Mouse (Mus musculus) midbrain, embryonic 14.5 days (tissue): ENCODE data around the gene Chp2. TPM values are rescaled to one million over a fixed set of nuclear protein-coding genes. Genes with fewer than 3 reads are reported as not detected.
A peak's percentile ranks its signal among the peaks of the same experiment; 100 is the strongest.
"Not testable (repeated sequence)": the region's sequence is repeated elsewhere in the genome, so short reads cannot be mapped to it uniquely, and the experiment has no call there.

Experiments
- ATAC-seq: fragments of 200-750 bp; cut with Nextera tagmentation; 2 replicates; pipeline ENCODE4 v1.8.0; 2017; ENCODE audit warnings: moderate number of reproducible peaks, moderate library complexity; ENCODE audit not compliant: low FRiP score, low TSS enrichment
- DNase-seq: peaks from one replicate; pipeline ENCODE4 v3.0.0-alpha.2; 2015
- H3K27ac ChIP-seq: fragments of 300-500 bp; sonication (generic); replicated peaks from 2 replicates; pipeline ENCODE4 v1.5.1; 2014; ENCODE audit warnings: mild to moderate bottlenecking, low read depth, low read length, moderate library complexity
- H3K27me3 ChIP-seq: fragments of 300-500 bp; sonication (generic); 2 replicates; pipeline ENCODE4 v1.6.1; 2014; ENCODE audit warnings: low read length, control low read depth, mixed read lengths; ENCODE audit not compliant: control insufficient read depth, insufficient read depth
- H3K36me3 ChIP-seq: fragments of 300-500 bp; sonication (generic); 2 replicates; pipeline ENCODE4 v1.6.1; 2014; ENCODE audit warnings: low read length, control low read depth; ENCODE audit not compliant: control insufficient read depth, insufficient read depth
- H3K4me1 ChIP-seq: fragments of 300-500 bp; sonication (generic); 2 replicates; pipeline ENCODE4 v1.6.1; 2014; ENCODE audit warnings: mild to moderate bottlenecking, antibody characterized with exemption, low read length, control low read depth; ENCODE audit not compliant: control insufficient read depth, insufficient read depth
- H3K4me2 ChIP-seq: fragments of 300-500 bp; sonication (generic); 2 replicates; pipeline ENCODE4 v1.6.1; 2014; ENCODE audit warnings: mild to moderate bottlenecking, low read length, moderate library complexity
- H3K4me3 ChIP-seq: fragments of 300-500 bp; sonication (generic); replicated peaks from 2 replicates; pipeline ENCODE4 v1.5.1; 2014; ENCODE audit warnings: low read depth, low read length
- H3K9ac ChIP-seq: fragments of 300-500 bp; sonication (generic); replicated peaks from 2 replicates; pipeline ENCODE4 v1.6.1; 2014; ENCODE audit warnings: mild to moderate bottlenecking, low read length, moderate library complexity
- H3K9me3 ChIP-seq: fragments of 300-500 bp; sonication (generic); 2 replicates; pipeline ENCODE4 v1.6.1; 2016; ENCODE audit warnings: low read length, control low read depth, mixed read lengths; ENCODE audit not compliant: control insufficient read depth
- WGBS: fragments of 180-500 bp; shearing (Covaris S2); extraction: QIAGEN DNeasy Blood & Tissue Kit; methylation state at CpG from one replicate; pipeline ENCODE4 v1.1.7; 2014; 5-methylcytosine and 5-hydroxymethylcytosine counted together
- polyA plus RNA-seq: library from polyadenylated mRNA; unstranded; fragments of >200 nt; fragmentation: Nextera tagmentation; extraction: Ambion mirVana; gene quantifications from 2 replicates; pipeline ENCODE4 v1.2.1, GENCODE M21; 2014

Gene Chp2
- polyA plus RNA-seq, 1 experiment from 2014 or later = 1.3 TPM

- Histone ChIP-seq H3K4me2 (no peak overlapping the region), H3K9me3 (no peaks in the 10 kb centered on the region), H3K4me1 (no peaks in the 10 kb centered on the region), H3K4me3 (no peak overlapping the region), H3K27me3 (no peaks in the 10 kb centered on the region), H3K27ac (no peak overlapping the region), H3K9ac (no peak overlapping the region), H3K36me3 (no peaks in the 10 kb centered on the region)
- ATAC-seq = no peak
- no peak for DNase-seq
- WGBS = 71% methylated on average over 4 of the region's 4 CpGs
Measured at GRCm38 (mm10) chr7:122229916-122230315, 10.6 kb downstream of the Chp2 start.

- Histone ChIP-seq H3K4me2 (no peak overlapping the region), H3K36me3 (no peaks in the 10 kb centered on the region), H3K4me3 (no peak overlapping the region), H3K4me1 (no peaks in the 10 kb centered on the region), H3K27me3 (no peaks in the 10 kb centered on the region), H3K27ac (no peak overlapping the region), H3K9me3 (no peaks in the 10 kb centered on the region), H3K9ac (no peak overlapping the region)
- 75% methylated on average over 4 of the region's 4 CpGs for WGBS
- DNase-seq (peak; percentile 8), ATAC-seq (no peak)
Measured at GRCm38 (mm10) chr7:122230866-122231265, 11.6 kb downstream of the Chp2 start.

GRCm38 (mm10) chr7:122238939-122239338 lies 19.6 kb downstream of the Chp2 start:
- no peaks in the 10 kb centered on the region for H3K9me3 ChIP-seq
- H3K4me3 ChIP-seq = no peak overlapping the region
- H3K27me3 ChIP-seq = no peaks in the 10 kb centered on the region
- ATAC-seq (no peak), DNase-seq (no peak)
- H3K36me3 ChIP-seq = no peaks in the 10 kb centered on the region
- H3K9ac ChIP-seq = no peak overlapping the region
- no peak overlapping the region for H3K4me2 ChIP-seq
- H3K27ac ChIP-seq = no peak overlapping the region
- no peaks in the 10 kb centered on the region; the same call in 1 of the 2 replicates for H3K4me1 ChIP-seq
- 90% methylated on average over 2 of the region's 2 CpGs for WGBS

- DNase-seq = no peak
- Histone ChIP-seq H3K4me3 (no peak overlapping the region), H3K27me3 (no peaks in the 10 kb centered on the region), H3K4me2 (no peak overlapping the region), H3K36me3 (no peaks in the 10 kb centered on the region), H3K9me3 (no peaks in the 10 kb centered on the region), H3K4me1 (no peaks in the 10 kb centered on the region; the same call in 1 of the 2 replicates), H3K27ac (no peak overlapping the region), H3K9ac (no peak overlapping the region)
- 80% methylated on average over 6 of the region's 6 CpGs for WGBS
- ATAC-seq = no peak
Measured at GRCm38 (mm10) chr7:122240413-122241119, 21.3 kb downstream of the Chp2 start.

DNA sequence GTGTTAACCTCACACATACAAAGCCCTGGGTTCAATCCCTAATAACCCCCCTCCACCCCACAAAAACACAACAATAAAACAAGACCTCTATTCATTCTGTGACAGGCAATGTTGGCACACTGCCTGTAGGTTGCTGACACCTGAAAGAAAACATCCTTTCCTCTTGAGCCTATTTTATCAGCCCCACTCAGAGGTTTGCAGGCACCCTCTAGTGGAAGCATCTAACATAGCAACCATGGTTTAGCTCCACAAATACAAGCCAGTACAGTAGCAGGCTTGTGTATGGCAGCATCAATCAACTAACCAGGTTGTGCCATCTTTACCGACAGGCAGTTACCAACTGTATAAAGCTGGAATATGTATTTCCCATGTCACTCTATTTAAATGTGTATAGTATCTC lies 23.0 kb downstream of the Chp2 start:
- H3K27me3 ChIP-seq = no peaks in the 10 kb centered on the region
- 50% methylated on average over 1 of the region's 1 CpGs for WGBS
- no peak overlapping the region for H3K27ac ChIP-seq
- no peak overlapping the region for H3K4me2 ChIP-seq
- H3K9me3 ChIP-seq = no peaks in the 10 kb centered on the region
- no peaks in the 10 kb centered on the region for H3K36me3 ChIP-seq
- DNase-seq (peak; percentile 84), ATAC-seq (no peak)
- no peak overlapping the region for H3K4me3 ChIP-seq
- H3K4me1 ChIP-seq = no peaks in the 10 kb centered on the region; the same call in 1 of the 2 replicates
- H3K9ac ChIP-seq = no peak overlapping the region

DNA sequence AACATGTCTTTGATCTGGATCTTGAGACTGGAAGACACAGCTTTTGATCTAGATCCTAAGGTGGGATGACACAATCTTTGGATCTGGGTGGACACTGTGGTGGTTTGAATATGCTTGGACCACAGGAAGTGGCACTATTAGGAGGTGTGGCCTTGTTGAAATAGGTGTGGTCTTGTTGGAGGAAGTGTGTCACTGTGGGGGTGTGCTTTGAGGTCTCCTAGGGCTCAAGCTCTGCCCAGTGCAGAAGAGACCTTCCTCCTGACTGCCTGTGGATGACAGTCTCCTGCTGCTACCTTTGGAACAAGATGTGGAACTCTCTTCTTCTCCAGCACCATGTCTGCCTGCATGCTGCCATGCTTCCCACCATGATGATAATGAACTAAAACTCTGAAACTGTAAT lies 23.4 kb downstream of the Chp2 start:
- H3K4me2 ChIP-seq, H3K36me3 ChIP-seq, H3K9ac ChIP-seq, H3K4me3 ChIP-seq, H3K27me3 ChIP-seq, DNase-seq, H3K27ac ChIP-seq, H3K4me1 ChIP-seq, ATAC-seq, H3K9me3 ChIP-seq: not testable (repeated sequence)

DNA sequence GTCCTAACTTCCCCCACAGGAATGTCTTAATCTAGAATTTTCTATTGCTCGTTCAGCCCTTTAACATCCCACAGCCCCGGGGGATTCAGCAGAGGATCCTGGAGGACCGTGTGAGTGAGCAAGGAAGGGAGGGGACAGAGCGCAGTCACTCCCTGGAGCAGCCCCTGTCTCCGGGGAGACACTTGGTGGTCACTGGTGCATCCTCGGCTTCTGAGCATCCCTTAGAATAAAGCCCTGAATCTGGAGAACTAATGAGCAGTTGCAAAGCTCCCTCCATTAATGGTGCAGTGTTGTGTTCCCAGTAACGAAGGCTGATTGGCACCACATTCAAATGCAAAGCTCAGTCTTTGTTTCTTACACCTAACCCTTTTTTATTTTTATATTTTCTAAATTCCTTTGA lies 24.9 kb downstream of the Chp2 start:
- Histone ChIP-seq H3K4me1 (no peaks in the 10 kb centered on the region; the same call in 1 of the 2 replicates), H3K27me3 (no peaks in the 10 kb centered on the region), H3K4me3 (no peak overlapping the region), H3K9ac (no peak overlapping the region), H3K9me3 (no peaks in the 10 kb centered on the region), H3K4me2 (no peak overlapping the region), H3K36me3 (no peaks in the 10 kb centered on the region), H3K27ac (no peak overlapping the region)
- DNase-seq (no peak), ATAC-seq (no peak)
- 17% methylated on average over 7 of the region's 7 CpGs for WGBS

GRCm38 (mm10) chr7:122244584-122244983 lies 25.3 kb downstream of the Chp2 start:
- no peak overlapping the region for H3K4me2 ChIP-seq

DNA sequence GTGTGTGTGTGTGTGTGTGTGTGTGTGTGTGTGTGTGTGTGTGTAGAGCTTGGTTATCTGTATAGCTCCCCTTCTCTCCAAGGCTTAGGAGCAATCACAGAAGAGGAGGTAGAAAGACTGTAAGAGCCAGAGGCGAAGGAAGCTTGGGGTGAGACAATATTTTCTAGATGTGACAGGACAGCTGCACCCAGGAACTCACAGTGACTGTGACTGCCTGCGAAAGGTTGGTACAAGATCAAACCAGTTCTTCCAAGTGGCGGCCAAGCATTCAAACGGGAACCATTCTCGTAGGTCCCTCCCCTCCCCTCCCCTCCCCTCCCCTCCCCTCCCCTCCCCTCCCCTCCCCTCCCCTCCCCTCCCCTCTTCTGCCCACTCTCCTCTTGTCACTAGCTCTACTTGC lies 26.7 kb downstream of the Chp2 start:
- Histone ChIP-seq H3K4me1 (no peaks in the 10 kb centered on the region; the same call in 1 of the 2 replicates), H3K9ac (no peak overlapping the region), H3K27me3 (no peaks in the 10 kb centered on the region), H3K4me2 (no peak overlapping the region), H3K36me3 (no peaks in the 10 kb centered on the region), H3K27ac (no peak overlapping the region), H3K4me3 (no peak overlapping the region), H3K9me3 (no peaks in the 10 kb centered on the region)
- WGBS = 58% methylated on average over 5 of the region's 5 CpGs
- DNase-seq (no peak), ATAC-seq (no peak)

More at GRCm38 (mm10) chr7:122244584-122244983, 25.3 kb downstream of the Chp2 start:
- no peaks in the 10 kb centered on the region; the same call in 1 of the 2 replicates for H3K4me1 ChIP-seq
- ATAC-seq (no peak), DNase-seq (no peak)
- 58% methylated on average over 8 of the region's 8 CpGs for WGBS
- H3K36me3 ChIP-seq = no peaks in the 10 kb centered on the region
- H3K9me3 ChIP-seq = no peaks in the 10 kb centered on the region
- no peak overlapping the region for H3K9ac ChIP-seq
- no peak overlapping the region for H3K4me3 ChIP-seq
- no peaks in the 10 kb centered on the region for H3K27me3 ChIP-seq
- H3K27ac ChIP-seq = no peak overlapping the region
